Mouse (Mus musculus) gastrocnemius, adult 18-20 months (tissue): Measurements from ENCODE around the gene Olfr298. TPM values are rescaled to one million over a fixed set of nuclear protein-coding genes. Genes with fewer than 3 reads are reported as not detected.

ENCODE experiments used
- DNase-seq: peaks from one replicate; pipeline ENCODE4 v3.0.0; 2021; ENCODE audit warnings: low spot score
- long read RNA-seq, 2 experiments: library from polyadenylated mRNA; stranded (forward); transcript quantifications; one replicate each; pipeline ENCODE4 v2.0.0; 2021
- total RNA-seq, 2 experiments: library from RNA; stranded (reverse); gene quantifications; 2 replicates each; pipeline ENCODE4 v1.2.3; 2021

Olfr298 gene
- total RNA-seq = not detected
- long read RNA-seq, experiment 1 = 0 reads
- long read RNA-seq, experiment 2 = 0 reads

- DNase-seq = no peak
Measured at GRCm38 (mm10) chr7:86492384-86492783, at the start of gene Olfr298. Gene Olfr298, minus strand, starts transcription at chr7:86492484.

GRCm38 (mm10) chr7:86519668-86520067, 27.4 kb upstream of the Olfr298 start, which contains the start of gene Olfr297:
Gene Olfr297, plus strand, starts transcription at chr7:86519968.
- no peak for DNase-seq

- DNase-seq = no peak
Measured at GRCm38 (mm10) chr7:86459621-86460020, 32.7 kb downstream of the Olfr298 start, which contains the start of gene Olfr299. Gene Olfr299, plus strand, starts transcription at chr7:86459921.

Other genes starting within 250 kb of the Olfr298 start
- gene Vmn2r76, start 246.2 kb downstream of the Olfr298 start, total RNA-seq = not detected
- not detected for gene Olfr310, start 215.3 kb downstream of the Olfr298 start, total RNA-seq
- gene Olfr309, start 178.8 kb downstream of the Olfr298 start, total RNA-seq = not detected
- gene Olfr308, start 166.9 kb downstream of the Olfr298 start, total RNA-seq = not detected
- gene Olfr307, start 154.9 kb downstream of the Olfr298 start, total RNA-seq = not detected
- not detected for gene Olfr305, start 125.6 kb downstream of the Olfr298 start, total RNA-seq
- gene Olfr304, start 105.8 kb downstream of the Olfr298 start, total RNA-seq = not detected
- gene Olfr303, start 94.7 kb downstream of the Olfr298 start, total RNA-seq = not detected
- not detected for gene Olfr301, start 88.6 kb downstream of the Olfr298 start, total RNA-seq
- gene Olfr299, start 32.6 kb downstream of the Olfr298 start, total RNA-seq = not detected
- not detected for gene Olfr297, start 27.5 kb upstream of the Olfr298 start, total RNA-seq
- gene Olfr295, start 91.4 kb upstream of the Olfr298 start, total RNA-seq = not detected
- gene Olfr294, start 124.2 kb upstream of the Olfr298 start, total RNA-seq = not detected
- gene Olfr293, start 156.6 kb upstream of the Olfr298 start, total RNA-seq = not detected
- gene Olfr292, start 195.8 kb upstream of the Olfr298 start, total RNA-seq = not detected